ENCODE assay signal across 8 mouse cellular contexts in the genomic region with DNA sequence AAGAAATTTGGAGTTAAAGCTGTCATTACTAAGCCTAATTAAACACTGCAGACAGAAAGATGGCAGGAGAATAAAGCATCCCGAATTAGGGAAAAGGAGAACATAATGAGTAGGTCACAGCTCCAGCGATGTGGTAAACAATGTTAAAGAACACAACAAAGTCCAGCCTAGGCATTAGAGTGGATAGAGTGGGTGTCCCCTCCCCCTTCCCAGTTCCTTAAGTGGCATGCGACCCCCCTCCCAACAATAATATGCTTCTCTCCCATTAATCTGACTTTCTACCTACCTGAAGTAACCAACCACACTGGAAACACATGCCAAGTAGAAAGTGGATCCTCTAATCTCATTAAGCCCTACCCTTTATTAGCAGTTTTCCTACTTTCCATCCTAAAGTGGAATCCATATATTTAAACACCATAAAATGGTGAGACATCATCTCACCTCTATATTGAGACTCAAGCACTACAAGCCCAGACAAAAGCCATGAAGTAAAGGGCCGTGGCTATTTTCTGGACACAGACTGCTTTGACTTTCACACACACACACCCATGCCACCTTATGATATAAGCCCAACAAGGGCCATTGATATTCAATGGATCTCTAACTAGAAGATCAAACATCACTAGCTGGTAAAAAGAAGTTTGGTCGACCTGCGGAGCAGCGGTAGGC. TPM values are rescaled to one million over a fixed set of nuclear protein-coding genes. Genes with fewer than 3 reads are reported as not detected.
A peak's percentile ranks its signal among the peaks of the same experiment; 100 is the strongest.
DNase-seq lines count a peak whose midpoint lies in the region; ATAC-seq and TF ChIP-seq lines count a peak whose summit lies in the region.

No protein-coding gene starts in this region.

- no peak for DNase-seq in kidney, adult 9 months
- DNase-seq in brain, embryonic 14.5 days (ENCODE audit: low read depth), result peak; percentile 63
- no peak for DNase-seq in natural killer cell, adult 2 months (ENCODE audit: low spot score in 2 of 2)
- DNase-seq in urinary bladder, adult 2 months (ENCODE audit: low spot score), result no peak

- no peaks in the 10 kb centered on the region for H3K36me3 ChIP-seq in kidney, embryonic 15.5 days
- no peaks in the 10 kb centered on the region for H3K36me3 ChIP-seq in hindbrain, embryonic 13.5 days
- H3K36me3 ChIP-seq in midbrain, embryonic 15.5 days (replicated peaks), result no peaks in the 10 kb centered on the region

- H3K27me3 ChIP-seq in kidney, embryonic 15.5 days, result no peaks in the 10 kb centered on the region
- no peaks in the 10 kb centered on the region for H3K27me3 ChIP-seq in hindbrain, embryonic 13.5 days
- no peaks in the 10 kb centered on the region for H3K27me3 ChIP-seq in midbrain, embryonic 15.5 days (replicated peaks)

- H3K4me3 ChIP-seq in kidney, embryonic 15.5 days (replicated peaks), result peak overlapping the region; percentile 94
- H3K4me3 ChIP-seq in hindbrain, embryonic 13.5 days, result peak overlapping the region; percentile 91
- H3K4me3 ChIP-seq in midbrain, embryonic 15.5 days, result peak overlapping the region; percentile 94

- peak overlapping the region; percentile 75 for H3K4me2 ChIP-seq in kidney, embryonic 15.5 days
- peak overlapping the region; percentile 76 for H3K4me2 ChIP-seq in hindbrain, embryonic 13.5 days
- peak overlapping the region; percentile 68 for H3K4me2 ChIP-seq in midbrain, embryonic 15.5 days

- peak overlapping the region; percentile 99 for H3K27ac ChIP-seq in kidney, embryonic 15.5 days
- H3K27ac ChIP-seq in hindbrain, embryonic 13.5 days, result peak overlapping the region; percentile 100
- peak overlapping the region; percentile 100 for H3K27ac ChIP-seq in midbrain, embryonic 15.5 days

- H3K9me3 ChIP-seq in kidney, embryonic 15.5 days (replicated peaks), result no peaks in the 10 kb centered on the region
- H3K9me3 ChIP-seq in hindbrain, embryonic 13.5 days, result no peaks in the 10 kb centered on the region
- no peaks in the 10 kb centered on the region for H3K9me3 ChIP-seq in midbrain, embryonic 15.5 days

- no peak for TF ChIP-seq POLR2A in brain, embryonic 14.5 days (IDR thresholded peaks at IDR 0.05; ENCODE audit: borderline replicate concordance, extremely low read depth, insufficient read depth, insufficient read length, poor library complexity, severe bottlenecking)

- TF ChIP-seq CTCF in brain, embryonic 14.5 days (IDR thresholded peaks at IDR 0.05; ENCODE audit: borderline replicate concordance, extremely low read depth, insufficient read depth, insufficient read length), result no peak

- peak overlapping the region; percentile 73 for H3K9ac ChIP-seq in kidney, embryonic 15.5 days
- H3K9ac ChIP-seq in hindbrain, embryonic 13.5 days, result peak overlapping the region; percentile 93
- H3K9ac ChIP-seq in midbrain, embryonic 15.5 days, result peak overlapping the region; percentile 97

- H3K4me1 ChIP-seq in kidney, embryonic 15.5 days, result peaks cover 14% of the 10 kb centered on the region
- peaks cover 17% of the 10 kb centered on the region for H3K4me1 ChIP-seq in hindbrain, embryonic 13.5 days (replicated peaks)
- H3K4me1 ChIP-seq in midbrain, embryonic 15.5 days, result peaks cover 26% of the 10 kb centered on the region

- no peak for ATAC-seq in kidney, embryonic 15.5 days (replicated peaks; ENCODE audit: low FRiP score)
- ATAC-seq in hindbrain, embryonic 13.5 days (ENCODE audit: low FRiP score), result no peak
- ATAC-seq in midbrain, embryonic 15.5 days (replicated peaks), result no peak
- ATAC-seq in monocyte, adult 5-6 weeks (replicated peaks; ENCODE audit: insufficient number of reproducible peaks, low FRiP score, low TSS enrichment, poor library complexity, severe bottlenecking), result no peak

- WGBS in kidney, embryonic 15.5 days, result 4% methylated on average over 7 of the region's 7 CpGs
- 1% methylated on average over 7 of the region's 7 CpGs for WGBS in hindbrain, embryonic 13.5 days
- 2% methylated on average over 7 of the region's 7 CpGs for WGBS in midbrain, embryonic 15.5 days

RNA-seq across cellular contexts. Expression of gene Lnpep, which starts 1.5 kb away (rescaled TPM):
- 9.1 and 9.3 TPM in 2 replicates for polyA plus RNA-seq in kidney, embryonic 15.5 days (2015; fragmentation: Nextera tagmentation; extraction: Ambion mirVana)
- polyA plus RNA-seq in brain, embryonic 14.5 days (2012; rRNA removed), result 10.9 and 12.9 TPM in 2 replicates
- polyA plus RNA-seq in hindbrain, embryonic 13.5 days (2015; fragmentation: Nextera tagmentation; extraction: Ambion mirVana), result 8.4 and 8.6 TPM in 2 replicates
- polyA plus RNA-seq in midbrain, embryonic 15.5 days (2015; fragmentation: Nextera tagmentation; extraction: Ambion mirVana), result 8.3 and 8.6 TPM in 2 replicates
- 21.2 and 24.0 TPM in 2 replicates for polyA plus RNA-seq in urinary bladder, adult 2 months (2012; rRNA removed)
- 106 to 173 TPM (median 120 TPM) in 3 replicates for total RNA-seq in monocyte, adult 5-6 weeks (2017)
